Mouse (Mus musculus) cerebellum, adult 2 months (tissue): ENCODE results near the gene Fndc3b. TPM values are rescaled to one million over a fixed set of nuclear protein-coding genes. Genes with fewer than 3 reads are reported as not detected.

Experiments
- DNase-seq, 2 experiments: peaks; one replicate each; pipeline ENCODE4 v3.0.0; 2021
- H3K27ac ChIP-seq: fragments of 200-500 bp; 2 replicates; pipeline ENCODE4 v1.5.1; 2012; ENCODE audit warnings: low read length, control low read depth, inconsistent platforms; ENCODE audit not compliant: insufficient read depth
- H3K27me3 ChIP-seq: fragments of 200-500 bp; 2 replicates; pipeline ENCODE4 v1.6.1; 2012; ENCODE audit warnings: inconsistent platforms, mild to moderate bottlenecking, low read length, moderate library complexity; ENCODE audit not compliant: control insufficient read depth, insufficient read depth
- H3K4me1 ChIP-seq: fragments of 200-500 bp; 2 replicates; pipeline ENCODE4 v1.6.1; 2011; ENCODE audit warnings: low read length; ENCODE audit not compliant: control insufficient read depth, insufficient read depth
- H3K4me3 ChIP-seq: fragments of 200-500 bp; replicated peaks from 2 replicates; pipeline ENCODE3; 2011; ENCODE audit warnings: mild to moderate bottlenecking, low read depth, low read length, control low read depth; ENCODE audit not compliant: insufficient read depth
- CTCF ChIP-seq: fragments of 200-500 bp; IDR thresholded peaks from 2 replicates; pipeline ENCODE4 v1.5.1; 2011; ENCODE audit warnings: low read depth, mild to moderate bottlenecking, control low read depth, low read length, moderate library complexity, borderline replicate concordance; ENCODE audit not compliant: insufficient read depth
- POLR2A ChIP-seq: fragments of 200-500 bp; IDR thresholded peaks from 2 replicates; pipeline ENCODE4 v1.6.1; 2011; ENCODE audit warnings: low read length, control low read depth, borderline replicate concordance; ENCODE audit not compliant: insufficient read depth
- WGBS: fragments of 180-500 bp; shearing (Covaris S2); methylation state at CpG from one replicate; pipeline ENCODE4 v1.1.7; 2018; 5-methylcytosine and 5-hydroxymethylcytosine counted together
- polyA plus RNA-seq: library from polyadenylated mRNA; depleted of rRNA; stranded (reverse); fragments of >200 nt; gene quantifications from 2 replicates; pipeline ENCODE4 v1.2.3, GENCODE M21; 2012

Gene Fndc3b
- polyA plus RNA-seq, 1 experiment, result 4.1 TPM

- no peak for DNase-seq
- TF ChIP-seq CTCF, result no peak
- no peak for TF ChIP-seq POLR2A
- Histone ChIP-seq H3K4me1 (no peaks in the 10 kb centered on the region; the same call in 1 of the 2 replicates), H3K27me3 (no peaks in the 10 kb centered on the region), H3K27ac (no peak overlapping the region), H3K4me3 (no peak overlapping the region)
- WGBS, result 89% methylated on average over 9 of the region's 9 CpGs
These were observed 220.2 kb downstream of the Fndc3b start for GRCm38 (mm10) chr3:27490891-27491290.

GRCm38 (mm10) chr3:27489550-27489949 is 221.6 kb downstream of the Fndc3b start:
- no peaks in the 10 kb centered on the region; the same call in 1 of the 2 replicates for H3K4me1 ChIP-seq
- no peak for DNase-seq
- H3K27ac ChIP-seq, result no peak overlapping the region
- TF ChIP-seq CTCF (no peak), POLR2A (no peak)
- no peaks in the 10 kb centered on the region for H3K27me3 ChIP-seq
- no peak overlapping the region for H3K4me3 ChIP-seq
- 80% methylated on average over 6 of the region's 6 CpGs for WGBS

- Histone ChIP-seq H3K27ac (no peak overlapping the region), H3K4me3 (no peak overlapping the region), H3K4me1 (no peaks in the 10 kb centered on the region), H3K27me3 (no peaks in the 10 kb centered on the region)
- 89% methylated on average over 4 of the region's 4 CpGs for WGBS
- DNase-seq, result no peak
- TF ChIP-seq CTCF, result no peak
- TF ChIP-seq POLR2A, result no peak
These were observed 226.0 kb downstream of the Fndc3b start for GRCm38 (mm10) chr3:27485141-27485540.

- TF ChIP-seq CTCF (no peak), POLR2A (no peak)
- no peaks in the 10 kb centered on the region for H3K4me1 ChIP-seq
- no peak for DNase-seq
- 62% methylated on average over 3 of the region's 3 CpGs for WGBS
- no peak overlapping the region for H3K27ac ChIP-seq
- no peak overlapping the region for H3K4me3 ChIP-seq
- no peaks in the 10 kb centered on the region for H3K27me3 ChIP-seq
These were observed 226.4 kb downstream of the Fndc3b start for GRCm38 (mm10) chr3:27484698-27485097.

GRCm38 (mm10) chr3:27483762-27484161 is 227.3 kb downstream of the Fndc3b start:
- H3K27me3 ChIP-seq, result no peaks in the 10 kb centered on the region
- H3K4me1 ChIP-seq, result peaks cover 3% of the 10 kb centered on the region; the same call in 1 of the 2 replicates
- no peak overlapping the region for H3K27ac ChIP-seq
- no peak overlapping the region for H3K4me3 ChIP-seq
- DNase-seq, result no peak
- TF ChIP-seq CTCF, result no peak
- no peak for TF ChIP-seq POLR2A
- WGBS, result 92% methylated on average over 10 of the region's 10 CpGs

- no peaks in the 10 kb centered on the region for H3K27me3 ChIP-seq
- peaks cover 7% of the 10 kb centered on the region; the same call in 1 of the 2 replicates for H3K4me1 ChIP-seq
- TF ChIP-seq POLR2A, result no peak
- no peak for TF ChIP-seq CTCF
- H3K27ac ChIP-seq, result no peak overlapping the region
- no peak overlapping the region for H3K4me3 ChIP-seq
- DNase-seq, result no peak
- WGBS, result 94% methylated on average over 3 of the region's 3 CpGs
These were observed 227.8 kb downstream of the Fndc3b start for GRCm38 (mm10) chr3:27483321-27483720.

- no peak for DNase-seq
- peaks cover 7% of the 10 kb centered on the region; the same call in 1 of the 2 replicates for H3K4me1 ChIP-seq
These were observed 229.4 kb downstream of the Fndc3b start for GRCm38 (mm10) chr3:27481738-27482137.

GRCm38 (mm10) chr3:27479378-27479777 is 231.7 kb downstream of the Fndc3b start:
- H3K27me3 ChIP-seq, result no peaks in the 10 kb centered on the region
- TF ChIP-seq POLR2A (no peak), CTCF (no peak)
- no peak overlapping the region for H3K4me3 ChIP-seq
- peaks cover 7% of the 10 kb centered on the region; the same call in 1 of the 2 replicates for H3K4me1 ChIP-seq
- DNase-seq, result no peak
- no peak overlapping the region for H3K27ac ChIP-seq
- WGBS, result 70% methylated on average over 2 of the region's 2 CpGs

More at GRCm38 (mm10) chr3:27481738-27482137, 229.4 kb downstream of the Fndc3b start:
- 94% methylated on average over 5 of the region's 5 CpGs for WGBS
- no peak overlapping the region for H3K27ac ChIP-seq
- no peaks in the 10 kb centered on the region for H3K27me3 ChIP-seq
- no peak overlapping the region for H3K4me3 ChIP-seq
- TF ChIP-seq CTCF, result no peak
- TF ChIP-seq POLR2A, result no peak
